Mouse (Mus musculus) fat pad, adult 2 months (tissue): ENCODE measurements around the gene Ubn1.
A peak's percentile ranks its signal among the peaks of the same experiment; 100 is the strongest.

Experiments used
- DNase-seq: peaks from one replicate; pipeline ENCODE4 v3.0.0-alpha.2; 2011; ENCODE audit warnings: low read depth, low spot score; ENCODE audit errors: extremely low read depth

Ubn1 gene

DNA sequence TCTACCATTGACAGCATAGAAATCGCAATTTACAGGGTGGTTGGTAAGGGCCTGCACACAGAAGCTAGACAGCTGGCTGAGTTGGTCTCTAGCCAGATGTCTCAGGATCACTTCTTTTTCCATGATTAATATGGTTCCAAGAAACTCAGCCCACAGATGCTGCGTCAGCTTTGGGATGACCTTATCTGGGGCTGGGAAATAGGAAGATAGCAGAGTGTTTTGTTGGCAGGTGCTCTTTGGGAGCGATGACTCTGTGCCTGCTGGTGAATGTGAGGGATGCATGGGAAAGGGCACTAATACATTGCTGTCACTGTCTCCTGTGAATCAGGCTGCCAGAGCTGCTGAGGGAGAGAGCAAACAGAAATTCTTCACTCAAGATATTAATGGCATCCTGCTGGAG is 20.5 kb downstream of the Ubn1 start:
- no peak for DNase-seq

DNA sequence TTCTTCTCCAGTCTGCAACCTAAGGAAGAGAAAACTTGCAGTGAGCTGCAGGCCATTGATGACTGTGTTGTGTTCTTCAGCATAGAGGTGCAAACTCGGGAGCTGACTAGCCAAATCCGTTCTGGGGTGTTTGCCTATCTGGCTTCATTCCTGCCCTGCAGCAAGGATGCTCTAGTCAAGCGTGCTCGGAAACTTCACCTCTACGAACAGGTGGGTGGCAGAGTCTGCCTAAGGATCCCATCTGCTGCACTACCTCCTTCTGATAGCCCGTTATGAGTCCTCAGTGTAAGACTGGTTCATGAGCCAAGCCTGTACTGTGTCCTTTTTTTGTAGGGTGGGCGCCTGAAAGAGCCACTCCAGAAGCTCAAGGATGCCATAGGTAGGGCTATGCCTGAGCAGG is 22.1 kb downstream of the Ubn1 start:
- no peak for DNase-seq

DNA sequence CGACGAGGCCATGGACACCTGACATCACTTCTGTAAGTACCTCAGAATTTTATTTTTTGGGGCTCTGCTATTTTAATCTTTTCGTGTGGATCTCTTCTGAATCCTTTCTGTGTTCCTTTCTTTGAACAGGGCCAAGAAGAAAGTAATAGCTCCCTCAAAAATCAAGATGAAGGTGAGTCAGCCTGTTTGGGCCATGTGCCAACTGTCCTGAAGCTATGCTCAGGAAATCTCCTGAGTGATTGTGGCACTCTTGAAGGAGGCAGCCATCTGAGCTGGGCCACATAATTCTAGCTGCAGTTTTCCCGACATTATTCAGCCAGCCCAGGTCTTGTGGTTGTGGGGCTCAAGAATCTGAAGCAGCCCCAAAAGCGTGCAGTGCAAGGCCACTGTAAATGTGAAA is 24.5 kb downstream of the Ubn1 start:
- no peak for DNase-seq

DNA sequence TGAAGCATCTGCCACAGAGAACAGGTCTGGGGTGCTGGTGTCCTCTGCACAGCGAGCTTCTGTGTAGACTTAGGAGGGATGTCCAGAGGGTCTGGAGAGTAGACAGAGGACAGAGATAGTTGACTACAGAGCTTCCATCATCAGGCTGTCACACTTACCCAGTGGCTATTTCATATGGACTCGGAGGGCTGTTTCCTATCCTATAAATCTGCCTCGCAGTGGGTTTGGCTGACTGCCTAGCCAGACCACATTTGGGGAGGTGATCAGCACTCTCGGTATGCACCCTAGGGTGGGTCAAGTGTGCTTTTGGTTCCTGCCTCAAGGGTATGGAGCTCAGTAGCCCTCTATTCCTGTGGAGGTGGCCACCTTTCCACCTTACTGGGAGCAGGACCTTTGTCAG is 35.3 kb downstream of the Ubn1 start:
- no peak for DNase-seq

DNA sequence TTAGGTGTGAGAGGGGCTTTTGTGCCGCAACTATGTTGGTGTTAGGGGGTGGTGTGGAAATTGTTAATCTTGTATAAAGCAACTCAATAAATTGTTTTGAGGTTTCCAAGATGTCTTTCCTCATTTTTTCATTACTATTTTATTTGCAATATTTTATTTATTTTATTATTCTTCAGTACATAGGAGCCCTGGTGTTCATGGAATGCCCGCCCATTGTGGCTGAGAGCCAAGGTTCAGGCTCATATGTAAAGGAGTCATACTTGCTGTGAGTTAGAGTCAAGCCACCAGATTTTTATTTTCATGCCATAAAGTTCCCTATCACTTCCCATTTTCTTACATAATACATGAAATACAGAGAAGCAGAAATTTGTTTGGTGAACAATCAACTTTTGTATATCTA is 36.3 kb downstream of the Ubn1 start:
- DNase-seq, result no peak

DNA sequence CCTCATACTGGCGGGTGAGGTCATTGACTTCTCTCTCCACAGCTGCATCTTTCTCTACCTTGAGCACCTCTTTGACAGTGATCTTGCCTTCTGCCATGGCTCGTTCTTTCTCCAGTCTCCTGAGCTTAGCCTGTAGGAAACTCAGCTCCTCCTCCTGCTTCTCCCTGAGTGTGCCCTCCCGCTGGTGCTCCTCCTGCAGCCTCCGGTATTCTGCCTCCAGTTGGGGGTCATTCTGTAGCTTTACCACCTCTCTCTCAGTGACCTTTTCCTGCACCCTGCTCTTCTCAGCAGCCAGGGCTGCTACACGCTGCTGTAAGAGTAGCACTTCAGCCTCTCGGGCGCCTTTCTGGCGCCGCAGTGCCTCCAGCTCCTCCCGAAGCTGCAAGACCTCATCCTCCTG is 39.2 kb downstream of the Ubn1 start:
- DNase-seq, result no peak

DNA sequence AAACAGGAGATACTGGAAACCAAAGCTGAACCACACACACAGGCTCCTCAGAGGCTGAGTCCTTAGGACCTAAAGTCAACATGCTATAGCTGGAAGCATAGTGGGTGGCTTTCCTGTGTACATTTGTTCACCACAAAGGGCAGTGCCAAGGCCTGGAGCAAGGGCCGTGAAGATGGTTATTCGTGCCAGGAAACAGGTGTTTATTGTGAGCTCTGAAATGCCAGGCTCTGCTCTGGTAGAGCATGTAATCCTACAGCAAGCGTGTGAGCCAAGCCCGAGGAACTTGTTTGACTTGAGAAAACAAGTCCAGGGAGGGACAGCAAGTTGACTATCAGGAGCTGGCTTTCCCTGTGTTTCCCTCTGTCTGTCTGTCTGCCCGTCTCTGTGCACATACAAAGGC is 43.4 kb downstream of the Ubn1 start:
- DNase-seq, result peak; percentile 80

DNA sequence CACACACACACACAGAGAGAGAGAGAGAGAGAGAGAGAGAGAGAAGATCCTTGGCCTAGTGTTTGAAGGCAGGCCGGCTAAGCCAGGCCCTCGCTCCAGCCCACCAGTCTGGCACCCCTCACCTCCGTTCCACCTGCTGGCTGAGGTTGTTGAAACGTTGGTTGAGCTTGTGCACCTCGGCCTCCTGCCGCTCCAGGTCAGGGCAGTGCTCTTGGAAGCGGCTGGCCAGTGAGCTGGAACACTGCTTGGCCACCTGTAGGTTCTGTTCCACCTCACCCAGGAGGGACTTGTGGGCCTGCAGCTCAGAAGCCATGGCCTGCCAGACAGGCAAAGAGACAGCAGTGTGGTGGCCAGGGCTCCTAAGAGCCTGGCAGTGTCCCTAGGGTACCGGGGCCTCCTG is 46.6 kb downstream of the Ubn1 start:
- DNase-seq, result no peak

DNA sequence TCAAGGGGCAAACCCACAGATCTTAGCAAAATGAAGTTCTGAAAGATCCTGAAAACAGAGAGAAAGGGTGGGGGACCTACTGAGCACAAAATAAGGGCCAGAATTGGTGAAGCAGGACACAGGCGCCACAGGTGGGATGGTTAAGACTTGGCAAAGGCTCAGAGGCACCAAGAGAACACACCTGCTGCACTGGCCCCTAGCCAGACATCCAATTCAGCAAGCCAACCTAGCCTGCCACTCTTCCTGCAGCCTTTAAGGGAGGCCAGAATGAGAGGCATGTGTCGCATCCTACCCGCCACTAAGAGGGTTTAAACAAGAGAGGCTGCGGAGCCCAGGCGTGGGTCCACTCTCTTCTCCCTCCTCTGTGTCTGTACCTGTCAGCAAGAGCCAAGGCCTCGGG is 51.1 kb downstream of the Ubn1 start:
- DNase-seq, result no peak

DNA sequence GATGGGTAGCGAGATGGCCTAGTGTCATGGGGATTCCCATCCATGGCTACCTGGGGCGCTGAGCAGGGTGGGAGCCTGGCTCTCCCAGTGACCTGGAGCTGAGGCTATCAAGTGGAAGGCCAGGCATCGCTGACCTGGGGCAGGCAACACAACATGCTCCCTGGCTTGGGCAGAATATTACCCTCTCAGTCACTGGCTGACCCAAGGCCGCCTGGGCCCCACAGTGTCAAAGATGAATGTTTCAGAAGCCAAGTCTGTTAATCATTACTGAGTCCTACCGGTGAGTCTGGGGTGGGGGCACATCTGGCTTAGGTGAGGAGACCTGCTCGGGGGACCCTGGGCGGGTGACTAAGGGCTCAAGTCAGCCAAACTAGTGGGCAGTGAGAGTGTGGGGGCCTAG is 60.0 kb downstream of the Ubn1 start:
- no peak for DNase-seq

DNA sequence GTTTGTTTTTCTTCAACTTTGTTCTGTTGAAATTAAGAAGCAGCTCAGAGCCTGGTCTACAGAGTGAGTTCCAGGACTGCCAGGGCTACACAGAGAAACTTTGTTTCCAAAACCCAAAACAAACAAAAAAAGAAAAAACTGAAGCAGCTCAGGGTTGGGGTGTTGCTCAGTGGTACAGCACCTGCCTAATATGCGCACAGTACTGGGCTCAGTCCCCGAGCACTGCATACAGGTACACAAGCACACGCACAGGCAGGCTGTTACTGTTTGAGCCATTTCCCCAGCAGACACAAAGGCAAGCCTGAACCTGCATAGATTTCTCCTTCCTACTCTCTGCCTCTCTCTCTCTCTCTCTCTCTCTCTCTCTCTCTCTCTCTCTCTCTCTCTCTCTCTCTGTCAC is 61.2 kb downstream of the Ubn1 start:
- DNase-seq, result no peak

DNA sequence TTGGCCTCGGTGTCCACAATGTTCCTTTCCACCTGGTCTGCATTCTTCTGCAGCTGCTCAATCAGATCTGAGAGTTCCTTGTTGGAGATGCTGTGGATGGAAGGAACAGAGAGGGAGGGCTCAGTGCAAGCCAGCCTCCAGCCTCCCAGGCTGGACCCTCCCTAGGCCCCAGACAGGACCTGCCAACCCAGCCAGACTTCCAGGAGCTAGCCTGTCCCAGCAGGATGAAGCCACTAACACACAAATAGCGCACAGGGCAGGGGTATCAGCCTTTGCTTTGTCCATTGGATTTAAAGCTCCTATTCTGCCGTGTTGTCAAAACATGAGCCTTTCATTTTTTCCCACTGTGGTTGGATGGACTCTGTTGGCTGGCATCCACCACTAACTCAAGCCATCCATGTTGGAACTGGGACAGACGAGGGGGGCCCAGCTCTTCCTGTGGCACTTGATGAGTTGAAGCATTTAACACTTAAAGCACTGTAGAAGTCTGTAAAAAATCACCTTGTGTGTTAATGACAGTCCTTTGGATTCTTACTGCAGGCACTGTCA is 63.2 kb downstream of the Ubn1 start:
- no peak for DNase-seq

DNA sequence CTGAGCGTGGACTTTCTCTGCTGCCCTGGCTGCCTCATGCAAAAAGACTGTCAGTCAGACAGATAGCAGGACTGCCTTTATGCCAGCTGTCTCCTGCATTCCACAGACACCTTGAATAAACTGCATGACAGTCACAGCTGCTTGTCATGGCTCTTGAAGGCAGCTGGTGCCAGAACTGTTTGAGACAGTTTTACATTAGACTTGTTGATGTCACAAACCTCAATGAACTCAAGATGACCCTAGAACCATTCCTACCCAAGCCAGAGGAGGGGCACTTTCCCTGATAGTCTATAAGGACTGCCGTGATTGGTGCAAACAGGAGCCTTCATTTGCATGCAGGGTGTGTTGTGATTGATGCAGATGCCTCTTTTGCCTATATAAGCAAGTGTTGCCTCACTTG is 63.7 kb downstream of the Ubn1 start:
- DNase-seq, result no peak

DNA sequence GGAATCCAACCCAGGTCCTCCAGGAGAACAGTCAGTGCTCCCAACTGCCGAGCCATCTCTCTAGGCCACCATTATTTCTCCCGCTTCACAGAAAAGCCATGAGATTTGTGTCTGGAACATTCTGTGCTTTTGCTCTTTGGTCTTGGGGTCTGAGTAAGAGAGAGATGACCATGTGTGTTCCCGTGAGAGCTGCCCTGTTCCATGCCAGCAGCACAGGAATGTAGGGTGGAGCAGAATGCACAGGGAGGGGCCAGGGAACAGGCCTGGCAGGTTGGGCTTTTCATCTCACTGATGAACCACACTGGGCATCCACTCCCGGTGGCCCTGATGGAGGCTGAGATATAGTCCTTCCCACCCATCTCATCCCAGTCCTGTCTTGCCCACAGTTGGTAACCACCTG is 69.5 kb downstream of the Ubn1 start:
- DNase-seq, result no peak

DNA sequence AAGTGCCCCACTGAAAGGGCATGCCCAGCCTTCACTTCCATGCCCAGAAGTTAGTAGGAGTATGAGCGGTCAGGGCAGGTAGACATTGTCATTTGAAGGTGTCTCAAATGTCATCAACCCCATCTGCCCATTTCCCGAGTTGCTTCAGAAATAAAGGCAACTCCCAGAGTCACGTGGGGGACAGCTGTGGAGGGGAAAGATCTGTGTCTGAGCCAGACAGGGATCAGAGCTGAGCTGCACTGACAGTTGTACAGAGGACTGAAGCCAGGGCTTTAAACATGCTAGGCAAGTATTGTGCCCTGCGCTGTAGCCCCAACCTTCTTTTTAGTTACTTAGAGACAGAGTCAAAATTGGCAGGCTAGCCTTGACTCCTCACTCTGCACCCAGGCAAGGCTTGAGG is 70.0 kb downstream of the Ubn1 start:
- no peak for DNase-seq

DNA sequence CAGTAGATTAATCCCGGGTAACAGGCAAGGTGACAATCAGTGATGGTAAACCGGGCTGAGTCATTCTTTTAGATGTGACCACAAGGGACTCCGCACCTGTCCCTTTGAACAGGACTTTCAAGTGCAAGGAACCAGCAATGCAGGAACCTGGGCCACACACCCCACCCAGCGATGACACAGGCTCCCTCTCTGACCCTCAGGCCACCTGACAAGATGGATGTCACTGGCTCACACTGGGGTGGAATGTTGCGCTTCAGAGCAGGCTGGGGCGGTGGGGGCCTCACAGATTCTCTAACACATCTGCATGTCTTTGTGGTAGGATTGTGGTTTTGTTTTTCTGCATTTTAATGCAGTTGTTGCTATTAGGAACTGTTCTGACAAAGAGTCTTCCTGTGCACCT is 73.6 kb downstream of the Ubn1 start:
- DNase-seq, result no peak

DNA sequence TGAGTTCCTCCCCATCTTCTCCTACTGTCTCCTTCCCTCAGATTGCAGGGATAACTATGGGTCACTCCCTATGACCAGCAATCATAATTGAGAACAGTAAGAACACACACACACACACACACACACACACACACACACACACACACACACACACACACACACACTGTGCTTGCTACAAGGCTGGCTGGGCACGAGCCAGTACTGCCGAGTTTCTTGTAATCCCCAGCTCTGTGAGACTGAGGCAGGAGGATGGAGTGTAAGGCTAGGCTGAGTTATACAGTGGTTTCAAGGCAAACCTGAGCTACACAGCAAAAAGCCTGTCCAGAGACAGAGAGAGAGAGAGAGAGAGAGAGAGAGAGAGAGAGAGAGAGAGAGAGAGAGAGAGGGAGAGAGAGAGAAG is 80.3 kb downstream of the Ubn1 start:
- DNase-seq, result no peak

DNA sequence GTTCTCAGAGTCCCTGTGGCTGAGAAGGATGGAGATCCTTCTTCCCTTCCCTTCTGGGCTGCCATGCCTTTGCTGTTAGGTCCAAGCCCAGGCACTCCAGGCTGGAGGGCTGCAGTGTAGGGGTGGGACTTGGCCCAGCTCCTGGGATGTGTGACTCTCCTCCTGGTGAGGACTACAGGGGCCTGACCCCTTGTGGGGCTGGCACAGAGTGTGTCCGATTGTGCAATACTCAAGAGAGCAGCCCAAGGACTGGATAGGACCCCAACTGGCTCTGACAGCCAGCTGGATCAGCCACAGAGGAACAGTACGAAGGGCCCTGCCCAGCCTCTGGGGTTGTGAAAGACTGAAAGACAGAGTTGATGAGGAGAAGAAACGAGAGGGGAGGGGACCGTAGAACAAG is 80.9 kb downstream of the Ubn1 start:
- DNase-seq, result no peak

DNA sequence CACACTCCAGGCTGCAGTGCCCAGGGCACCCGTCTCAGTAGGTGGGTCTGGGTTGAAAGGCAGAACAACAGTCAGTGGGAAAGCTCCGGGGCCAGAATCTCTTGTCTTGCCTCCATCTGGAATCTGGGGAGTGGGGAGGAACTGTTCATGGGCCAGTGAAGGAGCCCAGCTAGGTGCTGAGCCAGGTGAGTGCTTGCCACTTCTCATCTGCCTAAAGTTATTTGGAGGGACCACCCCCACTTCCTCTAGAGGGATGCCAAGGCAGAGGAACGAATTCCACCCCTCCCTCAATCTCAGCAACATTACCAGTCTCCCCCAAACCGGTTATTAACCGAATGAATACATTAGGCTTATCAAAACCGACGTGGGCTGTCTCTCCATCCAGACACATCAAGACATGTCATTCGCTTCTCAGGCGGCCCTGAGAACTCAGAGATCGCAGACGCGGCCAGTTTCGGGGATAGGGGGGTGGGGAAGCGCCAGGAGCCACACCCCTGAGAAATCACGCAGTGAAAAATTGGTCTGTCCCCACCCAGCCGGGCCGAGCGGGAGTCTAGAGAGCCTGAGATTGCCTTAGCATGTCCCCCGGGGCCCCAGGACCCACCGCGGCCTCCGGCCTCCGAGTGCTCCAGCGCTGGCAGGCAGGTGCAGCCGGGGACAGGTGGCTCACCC is 81.5 kb downstream of the Ubn1 start:
- DNase-seq, result no peak

DNA sequence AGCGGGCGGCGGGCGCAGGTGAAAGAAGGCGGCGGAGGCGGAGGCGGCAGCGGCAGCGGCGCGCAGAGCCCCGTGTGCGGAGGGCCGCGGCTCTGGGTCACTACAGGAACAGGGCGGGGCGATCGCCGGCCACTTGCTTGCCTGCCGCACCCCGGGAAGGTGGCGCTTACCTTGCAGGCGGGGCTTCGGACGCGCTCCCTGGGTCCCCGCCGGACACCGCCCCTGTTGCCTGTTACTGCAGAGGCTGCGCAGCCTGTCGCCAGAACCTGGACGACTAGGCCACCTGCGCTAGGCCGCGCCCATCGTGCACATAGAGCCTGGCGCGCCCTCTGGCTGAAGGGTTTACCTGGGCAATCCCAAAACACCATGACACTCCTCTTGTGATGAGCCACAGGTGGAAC is 82.5 kb downstream of the Ubn1 start, which contains the start of gene Ppl:
Gene Ppl (minus strand): TSS at position 21 of the 401 bp plus-strand sequence.
- no peak for DNase-seq

DNA sequence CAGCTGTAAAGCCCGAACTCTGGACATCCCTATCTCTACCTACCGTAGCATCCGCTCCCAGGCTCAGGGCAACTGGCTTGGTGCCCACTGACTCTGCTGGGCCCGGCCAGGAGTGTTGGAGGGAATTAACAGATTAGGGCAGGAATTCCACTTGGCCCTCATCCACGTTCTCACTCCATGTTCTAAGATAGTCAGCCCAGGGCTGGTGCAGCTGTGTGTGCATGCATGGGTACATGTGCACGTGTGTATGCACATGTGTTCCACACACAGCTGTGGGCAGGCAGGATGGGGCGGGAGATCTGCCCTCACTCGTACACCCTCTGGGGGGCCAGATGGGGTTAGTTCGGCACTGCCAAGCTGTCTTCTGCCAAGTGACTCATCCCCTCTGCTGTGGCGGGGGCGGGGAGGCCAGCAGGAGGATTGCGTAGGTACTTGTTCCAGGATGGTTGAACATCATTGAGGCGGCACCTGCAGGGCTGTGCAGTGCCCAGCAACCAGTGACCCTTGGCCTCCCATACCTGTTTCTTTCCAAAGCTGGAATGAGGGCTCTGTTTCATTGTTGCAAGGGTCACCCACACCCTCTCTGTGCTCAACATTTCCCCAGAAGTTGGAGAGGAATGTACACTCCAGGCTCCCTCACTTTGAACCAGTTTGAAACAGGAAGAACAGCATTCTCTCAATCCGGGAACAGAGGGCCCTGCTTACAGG is 84.9 kb downstream of the Ubn1 start:
- peak; percentile 71 for DNase-seq

DNA sequence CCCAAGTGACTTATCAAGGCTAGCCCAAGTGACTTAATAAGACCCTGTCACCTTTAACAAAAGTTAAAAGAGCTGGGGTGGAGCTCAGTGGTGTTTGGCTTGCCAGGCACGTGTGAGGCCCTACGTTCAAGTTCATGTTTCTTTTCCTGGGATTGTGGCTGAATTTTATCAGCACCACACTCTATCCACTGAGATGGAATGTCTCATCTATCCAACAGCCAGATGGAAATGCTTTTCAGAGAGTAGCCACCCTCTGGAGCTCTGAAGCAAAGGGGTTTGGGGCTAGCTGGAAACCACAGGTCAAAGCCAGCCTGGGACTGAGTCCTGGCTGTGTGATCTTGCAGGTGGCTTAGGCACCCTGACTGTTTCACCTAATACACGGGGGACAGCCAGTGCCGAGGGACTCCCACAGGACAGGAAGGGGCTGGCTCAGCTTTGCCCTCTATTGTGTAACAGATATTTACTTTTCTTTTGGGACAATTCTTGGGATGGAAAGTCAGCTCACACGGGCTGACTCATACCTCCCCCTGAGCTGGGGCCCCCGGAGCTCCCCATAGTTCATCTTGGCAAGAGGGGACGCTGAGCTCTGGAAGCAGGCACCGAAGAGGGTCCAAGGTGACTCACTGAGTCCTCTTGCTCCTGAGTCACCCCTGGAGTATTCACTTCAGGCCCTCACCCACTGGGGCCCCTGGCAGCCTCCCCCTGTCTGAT is 85.8 kb downstream of the Ubn1 start:
- no peak for DNase-seq
